Mouse (Mus musculus) MEL (cell line): ENCODE results near the gene Chrna1. TPM values are rescaled to one million over a fixed set of nuclear protein-coding genes. Genes with fewer than 3 reads are reported as not detected.

Experiments
- DNase-seq: peaks from one replicate; pipeline ENCODE4 v3.0.0; 2011; ENCODE audit warnings: low read depth, low spot score
- H3K27ac ChIP-seq: 2 replicates; pipeline ENCODE4 v1.5.1; 2012; ENCODE audit warnings: low read depth, mild to moderate bottlenecking, control low read depth, low read length, moderate library complexity; ENCODE audit not compliant: control insufficient read depth
- H3K27me3 ChIP-seq, 2 experiments: fragments of 150-350 bp in 1 of 2; sonication (generic) in 1 of 2; 2 replicates each; pipeline ENCODE4 v1.6.1; 2012; ENCODE audit warnings: low read length in 2 of 2, mild to moderate bottlenecking in 2 of 2, improper control_type of control experiment in 1 of 2, moderate library complexity in 1 of 2; ENCODE audit not compliant: insufficient read depth in 2 of 2, control insufficient read depth in 1 of 2
- H3K36me3 ChIP-seq, 2 experiments: 2 replicates each; pipeline ENCODE4 v1.6.1; 2012 to 2014; ENCODE audit warnings: low read length in 2 of 2, improper control_type of control experiment in 1 of 2, inconsistent platforms in 1 of 2, mild to moderate bottlenecking in 1 of 2; ENCODE audit not compliant: insufficient read depth in 2 of 2, control insufficient read depth in 1 of 2
- H3K4me1 ChIP-seq, 2 experiments: fragments of 150-350 bp in 1 of 2; sonication (generic) in 1 of 2; 2 replicates each; pipeline ENCODE4 v1.6.1; 2012; ENCODE audit warnings: low read length in 2 of 2, improper control_type of control experiment in 1 of 2, mild to moderate bottlenecking in 1 of 2; ENCODE audit not compliant: insufficient read depth in 2 of 2, control insufficient read depth in 1 of 2
- H3K4me3 ChIP-seq, 2 experiments: fragments of 150-350 bp in 1 of 2; sonication (generic) in 1 of 2; 2 replicates each; pipeline ENCODE4 v1.5.1; 2012; ENCODE audit warnings: low read depth in 2 of 2, low read length in 2 of 2, mild to moderate bottlenecking in 2 of 2, moderate library complexity in 2 of 2, control low read depth in 1 of 2, improper control_type of control experiment in 1 of 2; ENCODE audit not compliant: control insufficient read depth in 1 of 2, insufficient read depth in 1 of 2
- H3K79me2 ChIP-seq: 2 replicates; pipeline ENCODE4 v1.6.1; 2012; ENCODE audit warnings: mild to moderate bottlenecking, low read length, moderate library complexity; ENCODE audit not compliant: control insufficient read depth, poor library complexity, insufficient read depth
- H3K9ac ChIP-seq: 2 replicates; pipeline ENCODE4 v1.6.1; 2012; ENCODE audit warnings: low read depth, mild to moderate bottlenecking, control low read depth, low read length, moderate library complexity; ENCODE audit not compliant: control insufficient read depth, poor library complexity, severe bottlenecking
- H3K9me3 ChIP-seq: fragments of 150-350 bp; sonication (generic); replicated peaks from 2 replicates; pipeline ENCODE4 v1.6.1; 2012; ENCODE audit warnings: mild to moderate bottlenecking, low read length, improper control_type of control experiment, moderate library complexity; ENCODE audit not compliant: insufficient read depth
- CTCF ChIP-seq, 3 experiments: IDR thresholded peaks in 2 of 3; conservative IDR thresholded peaks in 1 of 3; 2 replicates each; pipeline ENCODE4 v1.5.1; 2011 to 2012; ENCODE audit warnings: low read length in 3 of 3, low read depth in 2 of 3, mild to moderate bottlenecking in 2 of 3, improper control_type of control experiment in 1 of 3, inconsistent platforms in 1 of 3, mixed read lengths in 1 of 3, moderate library complexity in 1 of 3; ENCODE audit not compliant: control insufficient read depth in 1 of 3, insufficient read depth in 1 of 3, poor library complexity in 1 of 3, severe bottlenecking in 1 of 3
- E2F4 ChIP-seq: IDR thresholded peaks from 2 replicates; pipeline ENCODE4 v1.6.1; 2011; ENCODE audit warnings: low read depth, low read length, improper control_type of control experiment, borderline replicate concordance
- EP300 ChIP-seq, 2 experiments: IDR thresholded peaks; 2 replicates each; pipeline ENCODE4 v1.6.1; 2011; ENCODE audit warnings: improper control_type of control experiment in 2 of 2, low read length in 2 of 2, low read depth in 1 of 2, mild to moderate bottlenecking in 1 of 2
- GABPA ChIP-seq: IDR thresholded peaks from 2 replicates; pipeline ENCODE4 v1.6.1; 2012; ENCODE audit warnings: low read depth, mild to moderate bottlenecking, inconsistent platforms, low read length, improper control_type of control experiment, moderate library complexity
- KAT2A ChIP-seq: conservative IDR thresholded peaks from 2 replicates; pipeline ENCODE4 v1.6.1; 2012; ENCODE audit warnings: low read depth, low read length, improper control_type of control experiment, inconsistent platforms
- NELFE ChIP-seq: IDR thresholded peaks from 2 replicates; pipeline ENCODE4 v1.6.1; 2011; ENCODE audit warnings: low read depth, low read length, improper control_type of control experiment
- NRF1 ChIP-seq: IDR thresholded peaks from 2 replicates; pipeline ENCODE4 v1.6.1; 2014; ENCODE audit warnings: low read depth, mild to moderate bottlenecking, inconsistent platforms, low read length, improper control_type of control experiment, moderate library complexity; ENCODE audit not compliant: poor library complexity, insufficient read depth, severe bottlenecking
- POLR2A ChIP-seq, 2 experiments: IDR thresholded peaks; 2 replicates each; pipeline ENCODE4 v1.6.1; 2011 to 2012; ENCODE audit warnings: low read length in 2 of 2, mild to moderate bottlenecking in 2 of 2, control low read depth in 1 of 2, improper control_type of control experiment in 1 of 2, low read depth in 1 of 2, moderate library complexity in 1 of 2; ENCODE audit not compliant: control insufficient read depth in 1 of 2, insufficient read depth in 1 of 2, poor library complexity in 1 of 2
- POLR2AphosphoS2 ChIP-seq: IDR thresholded peaks from 2 replicates; pipeline ENCODE4 v1.6.1; 2011; ENCODE audit warnings: low read length, improper control_type of control experiment
- POLR2AphosphoS5 ChIP-seq: IDR thresholded peaks from 2 replicates; pipeline ENCODE4 v1.6.1; 2012; ENCODE audit warnings: low read depth, borderline replicate concordance, mild to moderate bottlenecking, inconsistent platforms, low read length, moderate library complexity, mixed read lengths
- RAD21 ChIP-seq: IDR thresholded peaks from 2 replicates; pipeline ENCODE4 v1.6.1; 2011; ENCODE audit warnings: mild to moderate bottlenecking, low read depth, low read length, improper control_type of control experiment
- SMC3 ChIP-seq: IDR thresholded peaks from 2 replicates; pipeline ENCODE4 v1.6.1; 2011; ENCODE audit warnings: low read depth, low read length, improper control_type of control experiment
- UBTF ChIP-seq: IDR thresholded peaks from 2 replicates; pipeline ENCODE4 v1.6.1; 2012; ENCODE audit warnings: low read depth, mild to moderate bottlenecking, inconsistent platforms, low read length, improper control_type of control experiment, moderate library complexity, borderline replicate concordance; ENCODE audit not compliant: insufficient read depth
- USF1 ChIP-seq: IDR thresholded peaks from 2 replicates; pipeline ENCODE4 v1.6.1; 2014; ENCODE audit warnings: low read depth, mild to moderate bottlenecking, inconsistent platforms, low read length, improper control_type of control experiment, moderate library complexity
- ZC3H11A ChIP-seq: IDR thresholded peaks from 2 replicates; pipeline ENCODE4 v1.6.1; 2012; ENCODE audit warnings: low read depth, mild to moderate bottlenecking, inconsistent platforms, low read length, improper control_type of control experiment
- ZKSCAN1 ChIP-seq: IDR thresholded peaks from 2 replicates; pipeline ENCODE4 v1.6.1; 2012; ENCODE audit warnings: low read depth, mild to moderate bottlenecking, inconsistent platforms, low read length, improper control_type of control experiment, moderate library complexity
- ZMIZ1 ChIP-seq: IDR thresholded peaks from 2 replicates; pipeline ENCODE4 v1.6.1; 2012; ENCODE audit warnings: low read depth, mild to moderate bottlenecking, inconsistent platforms, low read length, improper control_type of control experiment, moderate library complexity
- ZNF384 ChIP-seq: IDR thresholded peaks from 2 replicates; pipeline ENCODE4 v1.6.1; 2012; ENCODE audit warnings: low read depth, mild to moderate bottlenecking, inconsistent platforms, low read length, improper control_type of control experiment
- polyA plus RNA-seq, 2 experiments: library from polyadenylated mRNA; stranded (reverse) in 1 of 2; unstranded in 1 of 2; fragments of >175 nt in 1 of 2; fragments of >200 nt in 1 of 2; gene quantifications; 2 replicates each; pipeline versions ENCODE4 v1.2.1 to v1.2.4; 2012; ENCODE audit warnings: low replicate concordance in 2 of 2, low read depth in 1 of 2; ENCODE audit not compliant: insufficient read length in 2 of 2, insufficient read depth in 1 of 2, missing spikeins in 1 of 2
- total RNA-seq: library from RNA; depleted of rRNA; stranded (reverse); fragments of 300-350 nt; gene quantifications from 2 replicates; pipeline ENCODE4 v1.2.3, GENCODE M21; 2012

Gene Chrna1
- total and polyA plus RNA-seq, 3 experiments: 0.12 TPM; not detected in 2

- DNase-seq: peak; percentile 65
- Histone ChIP-seq H3K9me3 (no peaks in the 10 kb centered on the region), H3K4me3 (no peak overlapping the region)
- TF ChIP-seq USF1 (no peak), EP300 (IDR thresholded peaks at IDR 0.05; ENCODE audit: low read depth in 1 of 2, low read length in 2 of 2) (peak in 1 of 2 experiments; percentile 38; a peak in 1 of 4 replicates)
- TF ChIP-seq, all 39 proteins: peak for 1
- peaks cover 0 to 11% of the 10 kb centered on the region in 2 experiments; a peak in 2 of 4 replicates for H3K36me3 ChIP-seq
- no peaks in the 10 kb centered on the region for H3K27me3 ChIP-seq
- H3K27ac ChIP-seq: no peak overlapping the region
- no peaks in the 10 kb centered on the region for H3K79me2 ChIP-seq
- H3K4me1 ChIP-seq: peaks cover 0 to 13% of the 10 kb centered on the region in 2 experiments; a peak in 2 of 4 replicates
- no peak overlapping the region for H3K9ac ChIP-seq
These were observed 25.7 kb downstream of the Chrna1 start for GRCm38 (mm10) chr2:73554389-73554788.

GRCm38 (mm10) chr2:73552926-73553325 is 27.2 kb downstream of the Chrna1 start:
- Histone ChIP-seq H3K9ac (no peak overlapping the region), H3K9me3 (no peaks in the 10 kb centered on the region), H3K79me2 (no peaks in the 10 kb centered on the region), H3K4me3 (no peak overlapping the region), H3K4me1 (peaks cover 0 to 13% of the 10 kb centered on the region in 2 experiments; a peak in 2 of 4 replicates), H3K27me3 (no peaks in the 10 kb centered on the region), H3K36me3 (peaks cover 0 to 11% of the 10 kb centered on the region in 2 experiments; a peak in 2 of 4 replicates), H3K27ac (no peak overlapping the region)
- TF ChIP-seq UBTF: no peak
- TF ChIP-seq SMC3: no peak
- no peak for TF ChIP-seq ZNF384
- no peak for TF ChIP-seq POLR2A (IDR thresholded peaks at IDR 0.05; ENCODE audit: control insufficient read depth in 1 of 2, insufficient read depth in 1 of 2, low read depth in 1 of 2, low read length in 2 of 2, poor library complexity in 1 of 2)
- no peak for TF ChIP-seq GABPA
- no peak for TF ChIP-seq POLR2AphosphoS5
- no peak for TF ChIP-seq POLR2AphosphoS2
- TF ChIP-seq EP300 (IDR thresholded peaks at IDR 0.05; ENCODE audit: low read depth in 1 of 2, low read length in 2 of 2): no peak
- no peak for TF ChIP-seq USF1
- no peak for TF ChIP-seq NRF1
- no peak for TF ChIP-seq ZKSCAN1
- TF ChIP-seq E2F4: no peak
- peak; percentile 18 for DNase-seq

GRCm38 (mm10) chr2:73550725-73551124 is 29.4 kb downstream of the Chrna1 start:
- Histone ChIP-seq H3K4me1 (peaks cover 0 to 18% of the 10 kb centered on the region in 2 experiments; a peak in 2 of 4 replicates), H3K79me2 (no peaks in the 10 kb centered on the region), H3K36me3 (peaks cover 0 to 13% of the 10 kb centered on the region in 2 experiments; a peak in 2 of 4 replicates), H3K4me3 (peak overlapping the region in 1 of 2 experiments; percentile 20; a peak in 1 of 4 replicates), H3K27ac (no peak overlapping the region), H3K27me3 (no peaks in the 10 kb centered on the region), H3K9ac (peak overlapping the region; percentile 26; the same call in 1 of the 2 replicates), H3K9me3 (no peaks in the 10 kb centered on the region)
- DNase-seq: peak; percentile 85
- TF ChIP-seq KAT2A: no peak
- TF ChIP-seq ZMIZ1: no peak
- peak; percentile 68 for TF ChIP-seq ZC3H11A
- peak in 2 of 3 experiments; percentile 73 to 75; a peak in 4 of 6 replicates for TF ChIP-seq CTCF (IDR thresholded peaks at IDR 0.05 in 2 of 3, conservative IDR thresholded peaks at IDR 0.05 in 1 of 3; ENCODE audit: control insufficient read depth in 1 of 3, insufficient read depth in 1 of 3, low read depth in 2 of 3, low read length in 3 of 3, poor library complexity in 1 of 3, severe bottlenecking in 1 of 3)
- peak; percentile 83 for TF ChIP-seq RAD21
- peak; percentile 91 for TF ChIP-seq ZNF384
- TF ChIP-seq GABPA: no peak
- TF ChIP-seq SMC3: peak; percentile 69
- no peak for TF ChIP-seq NELFE
